Mouse (Mus musculus) kidney, postnatal 25 days (tissue): ENCODE results near the gene Slc25a23.

Experiments used
- DNase-seq, 2 experiments: peaks; one replicate each; pipeline ENCODE4 v3.0.0; 2021; ENCODE audit warnings: mixed read lengths in 2 of 2

Gene Slc25a23

DNA sequence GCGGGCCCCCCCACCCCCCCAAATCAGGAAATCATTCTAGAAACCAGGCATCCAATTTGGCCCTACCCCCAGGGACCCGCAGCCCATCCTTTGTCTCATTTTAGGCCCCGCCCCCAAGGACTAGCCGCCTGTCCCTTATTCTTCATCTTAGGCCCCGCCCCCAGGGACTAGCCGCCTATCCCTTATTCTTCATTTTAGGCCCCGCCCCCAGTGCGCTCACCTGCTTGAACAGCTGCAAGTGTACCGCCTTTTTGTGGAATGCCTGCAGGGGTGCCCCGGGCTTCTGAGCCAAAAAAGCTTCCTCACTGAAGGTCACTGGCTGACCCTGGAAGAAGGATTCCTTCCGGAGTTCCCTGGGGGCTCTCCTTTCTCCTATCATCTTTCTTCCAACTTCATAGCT lies 11.0 kb upstream of the Slc25a23 start:
- DNase-seq, result peak; percentile 68 to 78

DNA sequence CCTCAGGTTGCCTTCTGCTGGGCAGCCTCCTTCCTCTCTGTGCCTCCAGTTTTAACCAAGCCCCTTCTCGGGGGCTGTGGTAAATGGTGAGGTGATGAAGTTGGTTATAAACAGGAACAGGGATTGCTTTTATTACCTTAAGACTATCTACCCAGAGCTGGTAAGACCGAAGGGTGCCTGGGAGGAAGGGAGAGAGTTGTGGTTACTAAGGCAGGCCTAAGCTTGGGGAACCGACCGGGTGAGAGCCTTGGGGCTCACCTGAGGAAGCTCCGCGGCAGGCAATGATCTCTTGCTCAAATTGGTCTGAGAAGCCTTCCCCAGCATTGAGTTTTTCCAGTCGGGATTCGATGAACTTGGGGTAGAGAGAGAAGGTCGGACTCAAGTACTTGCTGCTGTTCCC lies 10.6 kb upstream of the Slc25a23 start:
- no peak for DNase-seq

DNA sequence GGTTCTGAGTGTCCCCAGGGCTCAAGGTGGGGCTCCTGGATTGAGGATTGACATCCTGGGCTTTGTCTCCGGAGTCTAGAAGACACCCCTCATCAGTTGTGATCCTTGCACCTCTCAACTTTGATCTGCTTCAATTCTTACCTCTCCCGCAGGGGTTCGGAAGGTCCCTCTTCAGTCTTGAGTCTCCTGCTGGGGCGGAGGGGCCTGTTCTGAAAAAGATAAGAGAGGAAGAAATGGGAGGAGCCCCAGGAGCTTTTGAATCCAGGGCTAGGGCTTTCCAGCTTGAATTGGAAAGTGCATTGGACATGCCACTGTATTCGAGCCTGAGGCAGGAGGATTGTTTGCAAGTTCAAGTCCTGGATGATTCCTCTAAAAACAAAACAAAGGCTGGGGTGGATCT lies 7.2 kb upstream of the Slc25a23 start:
- no peak for DNase-seq

DNA sequence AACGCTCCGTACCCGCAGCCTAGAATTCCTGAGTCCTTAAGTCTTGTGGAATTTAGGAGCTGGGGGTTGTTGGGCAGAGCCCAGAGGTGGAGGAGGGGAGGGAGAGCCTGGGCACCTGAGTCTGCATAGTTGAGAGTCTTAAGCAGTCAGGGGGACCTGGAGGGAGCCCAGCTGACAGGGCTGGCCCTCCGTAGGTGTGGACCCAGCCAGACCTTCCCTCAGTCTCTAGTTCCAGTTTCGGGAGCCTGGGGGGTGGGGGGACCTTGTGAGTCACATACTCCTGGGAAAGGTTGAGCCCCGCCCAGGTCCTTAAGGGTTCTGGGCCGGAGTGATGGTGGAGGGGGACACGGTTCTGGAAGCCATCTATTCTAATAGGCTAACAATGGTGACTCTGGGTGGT lies 3.4 kb upstream of the Slc25a23 start:
- DNase-seq, result peak; percentile 20 to 53

DNA sequence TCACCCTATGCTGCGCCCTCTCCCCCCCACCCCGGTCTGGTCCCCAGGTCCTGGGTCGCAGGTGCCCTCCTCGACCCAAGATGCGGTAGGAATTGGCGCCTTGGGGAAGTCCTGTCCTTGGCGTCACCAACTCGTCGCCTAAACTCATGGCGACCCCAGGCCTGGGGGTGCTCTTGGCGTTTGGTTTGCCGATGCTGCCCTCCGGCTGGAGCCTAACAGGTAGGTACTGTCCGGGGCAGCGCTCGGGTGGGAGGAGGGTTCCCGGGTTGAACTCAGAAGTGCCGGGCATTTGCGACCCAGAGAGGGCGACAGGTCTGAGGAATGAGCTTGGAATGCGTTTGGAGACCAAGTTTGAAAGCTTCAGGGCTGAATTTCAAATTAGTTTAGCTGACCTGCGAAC lies 2.9 kb upstream of the Slc25a23 start:
- peak in 1 of 2 experiments; percentile 38 for DNase-seq

DNA sequence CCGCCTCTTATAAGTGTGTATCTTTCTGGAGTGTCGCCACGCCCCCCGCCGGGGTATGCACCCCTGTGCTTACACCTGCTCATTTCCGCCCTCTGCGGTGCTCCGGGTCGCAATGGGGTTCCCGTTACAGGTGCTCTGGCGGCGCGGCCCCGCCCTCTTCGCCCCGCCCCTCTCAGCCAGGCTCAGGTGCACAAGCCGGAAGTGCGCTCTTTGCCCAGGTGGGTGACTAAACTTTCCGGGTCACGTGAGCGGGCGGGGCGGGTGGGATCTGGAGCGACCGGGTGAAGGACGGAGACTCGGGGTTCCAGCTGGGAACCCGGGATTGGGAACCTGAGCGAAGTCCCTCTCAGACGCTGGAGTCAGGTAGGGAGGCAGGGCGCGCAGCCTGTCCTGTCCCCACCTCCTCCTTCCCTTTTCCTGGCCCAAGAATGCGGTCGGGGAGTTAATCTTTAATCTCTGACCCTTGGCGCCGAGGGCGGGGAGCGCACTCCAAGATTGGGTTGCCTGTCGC lies 2.4 kb upstream of the Slc25a23 start:
- DNase-seq, result peak; percentile 85 to 94

DNA sequence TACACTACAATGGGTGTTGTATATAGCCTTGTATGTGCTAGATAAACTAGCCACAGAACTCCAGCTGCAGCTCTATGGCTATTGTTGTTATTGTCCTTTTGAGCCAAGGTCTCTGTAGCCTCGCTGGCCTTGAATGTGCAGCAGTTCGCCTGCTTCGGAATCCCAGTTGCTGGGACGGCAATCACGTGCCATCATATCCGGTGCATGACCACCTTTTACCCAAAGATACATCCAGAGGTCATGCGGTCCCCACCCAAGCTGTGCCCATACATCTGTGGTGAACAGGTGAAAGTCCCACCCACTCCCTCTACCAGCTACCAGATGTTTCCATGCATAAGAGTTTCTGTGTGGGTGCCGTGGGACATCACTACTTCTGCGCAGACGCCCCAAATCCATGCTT lies 1.4 kb upstream of the Slc25a23 start:
- no peak for DNase-seq

DNA sequence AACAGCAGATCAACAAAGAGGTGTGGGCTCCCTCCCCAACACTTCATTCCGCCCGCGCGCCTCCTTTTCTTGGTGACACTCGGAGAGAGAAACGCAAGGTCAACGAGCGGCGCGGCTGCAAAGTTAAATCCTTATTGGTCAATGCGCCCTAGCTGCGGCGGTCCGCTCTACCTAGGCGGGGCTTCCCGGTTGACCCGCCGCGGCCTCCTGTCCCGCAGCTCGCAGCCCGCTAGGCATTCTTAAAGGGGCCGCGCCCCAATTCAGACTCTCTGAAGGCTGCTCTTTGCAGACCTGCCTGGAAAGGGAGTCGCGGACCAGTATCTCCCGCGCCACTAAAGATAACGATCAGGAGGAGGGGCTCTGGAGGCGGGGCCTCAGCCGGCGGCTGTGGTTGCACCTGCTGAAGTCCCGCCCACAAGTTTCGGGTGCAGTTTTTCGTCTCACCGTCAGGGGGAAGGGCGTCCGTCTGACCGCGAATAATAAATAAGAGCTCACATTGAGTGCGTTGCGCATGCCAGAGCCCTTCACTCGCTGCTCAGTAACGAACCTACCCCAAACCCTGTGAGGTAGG lies 653 bp upstream of the Slc25a23 start:
- peak; percentile 95 to 98 for DNase-seq

DNA sequence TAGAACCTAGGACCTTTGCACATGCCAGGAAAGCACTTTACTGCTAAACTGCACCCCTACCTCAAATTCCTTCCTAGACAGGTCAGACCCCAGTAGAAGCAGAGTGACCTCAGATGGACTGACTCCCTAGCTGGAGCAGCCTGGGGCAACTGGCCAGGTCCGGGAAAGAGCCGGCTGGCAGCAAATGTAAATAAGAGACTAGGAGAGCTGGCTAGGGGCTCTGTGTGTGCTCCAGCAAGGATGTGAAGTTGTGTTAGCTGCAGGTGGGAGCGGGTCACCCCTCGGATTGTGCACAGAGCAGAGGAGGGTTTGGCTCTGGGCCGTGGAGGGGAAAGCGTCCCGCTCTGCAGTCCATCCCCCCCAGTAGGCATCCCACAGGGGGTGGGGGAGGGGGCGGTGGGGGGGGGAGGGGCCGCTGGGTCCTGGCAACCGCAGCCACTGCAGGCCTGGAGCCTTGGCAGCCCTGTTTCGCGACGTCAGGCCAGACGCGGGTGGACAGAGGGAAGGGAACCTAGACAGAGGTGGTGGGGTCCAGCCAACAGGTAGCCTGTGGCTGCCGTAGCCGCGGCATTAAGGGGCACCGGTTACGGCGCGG lies 675 bp downstream of the Slc25a23 start, which contains the start of gene Crb3:
Gene Crb3, plus strand, starts transcription at position 215 of the 595 bp plus-strand sequence.
- peak; percentile 50 to 63 for DNase-seq

DNA sequence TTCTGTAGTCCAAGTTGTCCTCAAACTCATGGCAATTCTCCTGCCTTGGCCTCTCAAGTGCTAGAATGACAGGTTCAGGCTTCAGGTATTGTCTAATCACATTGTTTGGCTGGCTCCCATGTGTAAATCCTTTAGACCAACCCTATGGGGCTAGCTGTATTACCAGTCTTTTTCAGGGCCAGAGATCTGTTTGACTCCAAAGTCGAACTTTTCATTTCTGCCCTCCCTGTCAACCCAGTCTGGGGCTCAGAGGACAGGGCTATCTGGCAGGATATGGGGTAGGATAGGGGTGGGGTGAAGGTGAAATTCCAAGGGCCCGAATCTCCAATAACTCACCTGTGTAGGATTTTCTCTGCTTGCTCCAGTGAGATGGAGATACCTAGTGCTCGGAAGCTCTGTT lies 3.4 kb downstream of the Slc25a23 start:
- DNase-seq, result no peak

DNA sequence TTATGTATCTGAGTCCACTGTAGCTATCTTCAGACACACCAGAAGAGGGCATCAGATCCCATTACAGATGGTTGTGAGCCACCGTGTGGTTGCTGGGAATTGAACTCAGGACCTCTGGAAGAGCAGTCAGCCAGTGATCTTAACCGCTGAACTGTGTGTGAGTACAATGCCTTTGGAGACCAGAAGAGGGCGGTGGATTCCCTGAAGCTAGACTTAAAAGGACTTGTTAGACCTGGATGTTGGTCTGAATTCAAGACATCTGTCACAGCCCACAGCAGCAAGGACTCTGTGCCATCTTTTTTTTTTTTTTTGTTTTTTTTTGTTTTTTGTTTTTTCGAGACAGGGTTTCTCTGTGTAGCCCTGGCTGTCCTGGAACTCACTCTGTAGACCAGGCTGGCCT lies 8.0 kb downstream of the Slc25a23 start:
- DNase-seq, result peak in 1 of 2 experiments; percentile 10

DNA sequence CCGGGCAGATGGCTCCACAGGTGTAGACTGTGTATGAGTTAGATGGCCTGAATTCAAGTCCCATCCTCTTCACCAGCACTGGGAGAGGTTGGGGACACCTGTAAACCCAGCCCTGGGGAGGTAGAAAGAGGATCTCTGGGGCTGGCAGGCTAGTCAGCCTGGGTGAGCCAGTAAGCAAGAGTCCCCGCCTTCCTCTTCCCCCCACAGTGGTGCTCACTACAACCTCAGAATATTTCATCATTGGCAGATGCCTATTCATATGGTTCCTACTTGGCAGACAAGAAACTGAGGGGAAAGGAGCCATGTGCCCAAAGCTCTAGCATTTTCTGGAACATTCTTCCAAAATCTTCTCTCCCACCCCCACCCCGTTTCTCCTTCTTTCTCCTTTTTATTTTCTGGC lies 10.8 kb downstream of the Slc25a23 start:
- DNase-seq, result no peak

DNA sequence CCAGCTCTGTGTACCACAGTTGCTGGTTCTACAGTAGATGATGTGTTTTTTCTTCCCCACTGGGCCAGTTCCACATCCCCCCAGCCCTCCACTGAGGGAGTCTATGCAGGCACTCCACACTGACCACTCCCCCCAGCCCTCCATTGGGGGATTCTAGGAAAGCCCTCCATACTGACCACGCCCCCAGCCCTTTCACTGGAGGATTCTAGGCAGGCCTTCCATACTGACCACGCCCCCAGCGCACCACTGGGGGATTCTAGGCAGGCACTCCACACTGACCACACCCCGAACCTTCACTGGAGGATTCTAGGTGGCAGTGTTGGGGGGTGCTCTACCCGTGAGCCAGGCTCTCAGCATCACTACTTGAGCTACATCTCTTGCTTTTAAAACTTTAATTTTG lies 12.3 kb downstream of the Slc25a23 start:
- no peak for DNase-seq

DNA sequence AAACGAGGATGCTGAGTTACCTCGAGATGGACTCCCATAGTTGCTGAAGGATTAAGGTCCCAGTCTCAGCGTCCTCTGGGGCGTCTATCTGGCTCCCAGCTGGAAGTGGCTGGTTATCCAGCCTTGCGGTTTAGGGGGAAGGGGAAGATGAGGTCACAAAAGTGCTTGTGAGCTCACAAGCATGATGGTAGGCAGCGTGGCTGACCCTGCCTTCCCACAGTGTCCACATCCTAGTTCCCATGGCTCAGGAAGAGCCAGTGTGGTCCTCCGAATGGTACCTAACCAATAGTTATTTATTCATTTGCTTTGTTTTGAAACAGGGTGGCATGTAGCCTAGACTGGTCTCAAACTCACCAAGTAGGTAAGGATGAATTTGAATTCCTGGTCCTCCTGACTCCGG lies 18.1 kb downstream of the Slc25a23 start, which contains the start of gene Slc25a41:
Gene Slc25a41, minus strand, starts transcription at position 101 of the 400 bp plus-strand sequence.
- no peak for DNase-seq

DNA sequence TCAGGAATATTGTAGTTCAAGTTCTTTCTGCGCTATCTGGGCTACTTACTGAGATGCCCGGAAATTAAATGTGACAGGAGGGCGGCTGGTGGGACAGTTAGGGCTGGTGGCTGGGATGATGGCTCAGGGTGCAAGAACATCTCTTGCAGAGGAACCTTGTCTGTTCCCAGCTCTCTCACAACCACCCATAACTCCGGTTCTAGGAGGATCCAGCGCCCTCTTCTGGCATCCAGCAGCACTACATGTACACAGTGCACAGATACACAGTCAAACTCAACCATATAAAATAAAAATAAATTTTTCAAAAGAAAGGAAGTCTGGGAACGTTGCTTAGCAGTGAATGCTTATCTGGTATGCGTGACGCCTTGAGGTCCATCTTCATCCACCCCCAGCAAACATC lies 20.7 kb downstream of the Slc25a23 start:
- no peak for DNase-seq

DNA sequence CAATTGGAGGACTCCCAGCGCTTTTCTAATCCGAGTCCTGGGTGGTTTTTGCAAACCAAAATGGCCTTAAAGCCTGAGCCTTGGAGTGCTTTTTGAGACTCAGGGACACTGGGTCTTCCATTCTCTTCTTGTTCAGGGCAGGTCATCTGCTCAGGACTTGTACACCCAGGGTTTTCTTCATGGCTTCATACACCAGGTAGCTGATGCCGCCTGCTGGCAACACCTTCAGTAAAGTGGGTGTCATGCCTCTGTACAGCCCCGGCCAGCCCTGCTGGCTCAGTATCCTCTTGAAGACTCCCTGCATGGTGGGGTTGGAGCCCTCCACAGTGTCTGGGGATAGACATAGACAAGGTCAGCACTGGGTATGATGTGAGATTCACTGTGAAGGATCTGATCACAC lies 26.8 kb downstream of the Slc25a23 start:
- no peak for DNase-seq

DNA sequence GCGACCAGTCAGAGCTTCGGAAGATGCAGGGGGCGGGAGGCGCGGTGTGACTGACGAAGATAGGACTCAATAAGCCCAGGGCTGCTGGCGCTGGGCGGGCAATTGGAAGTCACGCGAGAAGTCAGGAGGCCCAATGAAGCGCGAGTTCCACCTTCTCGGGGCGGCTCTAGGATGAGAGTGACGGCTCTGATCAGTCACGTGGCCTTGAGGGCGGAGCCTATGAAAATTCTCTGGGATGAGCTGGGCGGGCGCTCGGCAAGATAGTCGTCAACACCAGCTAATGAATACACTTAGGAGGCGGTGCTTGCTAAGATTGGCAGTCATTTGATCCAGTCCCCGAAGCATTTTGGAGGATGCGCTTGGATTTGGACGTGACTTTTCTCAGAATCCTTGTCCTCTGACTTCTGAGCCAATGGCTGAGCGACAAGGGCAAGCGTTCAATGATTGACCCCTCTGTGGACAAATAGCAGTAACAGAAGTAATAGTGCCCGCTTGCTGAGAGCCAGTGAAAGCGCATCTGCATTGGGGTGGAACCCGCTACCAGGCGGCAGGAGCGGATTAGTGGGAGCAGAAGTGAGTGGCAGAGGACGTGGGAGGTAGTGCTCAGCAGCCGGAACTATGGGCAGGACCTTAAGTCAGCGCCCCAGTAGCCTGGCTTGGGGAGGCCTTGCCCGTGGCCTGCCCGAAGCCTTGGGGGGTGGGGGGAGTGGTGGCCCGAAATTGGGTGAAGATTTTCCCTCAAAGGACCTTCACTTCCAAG lies 27.8 kb downstream of the Slc25a23 start:
- peak; percentile 100 for DNase-seq

DNA sequence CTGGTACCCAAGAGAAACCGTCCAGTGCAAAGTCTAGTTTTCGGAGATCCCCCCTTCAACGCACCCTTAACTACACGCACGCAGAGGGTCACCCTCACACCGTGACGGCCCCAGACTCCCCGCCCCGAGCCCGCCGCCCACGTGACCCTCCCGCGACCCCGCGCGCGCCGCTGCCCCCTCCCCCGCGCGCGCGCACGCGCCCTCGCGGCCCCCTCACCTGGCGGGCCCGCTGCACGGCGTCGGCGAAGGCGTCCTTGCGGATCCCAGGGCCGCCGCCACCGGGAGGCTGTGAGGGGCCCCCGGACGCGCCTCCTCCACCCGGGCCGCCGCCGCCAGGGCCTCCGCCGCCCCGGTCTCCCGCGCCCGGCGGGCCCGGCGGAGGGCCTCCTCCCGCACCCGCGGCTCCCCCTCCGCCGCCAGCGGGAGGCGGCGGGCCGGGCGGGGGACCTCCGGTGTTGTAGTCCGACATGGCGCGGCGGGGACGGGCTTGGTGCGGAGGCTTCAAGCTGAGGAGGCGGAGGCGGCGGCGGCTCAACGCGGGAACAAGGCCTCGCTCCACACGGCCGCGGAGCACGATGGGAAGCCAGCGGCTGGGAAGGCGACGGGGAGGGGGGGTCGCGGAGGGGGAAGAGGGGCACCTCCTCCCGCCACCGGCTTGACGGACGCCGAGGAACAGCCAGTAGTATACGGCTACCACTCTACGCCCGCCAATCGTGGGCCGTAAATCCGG lies 28.6 kb downstream of the Slc25a23 start, which contains the start of gene Khsrp:
Gene Khsrp, minus strand, starts transcription at position 592 of the 730 bp plus-strand sequence.
- DNase-seq, result peak; percentile 21 to 65

DNA sequence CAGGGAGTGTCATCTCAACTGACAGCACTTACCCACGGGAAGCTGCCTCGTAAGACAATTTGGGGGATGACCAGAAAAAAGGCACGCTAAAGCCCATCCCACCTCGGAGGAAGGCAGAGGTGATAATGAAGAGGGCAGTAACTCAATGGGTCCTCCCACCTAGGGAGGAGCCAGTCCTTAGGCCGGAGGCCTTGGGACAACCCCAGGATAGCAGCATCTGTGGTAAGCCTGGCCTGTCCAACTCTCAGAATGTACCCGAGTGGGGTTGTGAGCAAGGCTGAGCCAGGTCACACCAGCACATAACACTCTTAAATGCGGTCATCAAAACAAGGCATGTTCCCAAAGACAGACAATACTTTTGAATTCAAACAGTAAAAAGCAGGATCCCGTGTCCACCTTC lies 30.0 kb downstream of the Slc25a23 start:
- DNase-seq, result peak; percentile 18 to 56

DNA sequence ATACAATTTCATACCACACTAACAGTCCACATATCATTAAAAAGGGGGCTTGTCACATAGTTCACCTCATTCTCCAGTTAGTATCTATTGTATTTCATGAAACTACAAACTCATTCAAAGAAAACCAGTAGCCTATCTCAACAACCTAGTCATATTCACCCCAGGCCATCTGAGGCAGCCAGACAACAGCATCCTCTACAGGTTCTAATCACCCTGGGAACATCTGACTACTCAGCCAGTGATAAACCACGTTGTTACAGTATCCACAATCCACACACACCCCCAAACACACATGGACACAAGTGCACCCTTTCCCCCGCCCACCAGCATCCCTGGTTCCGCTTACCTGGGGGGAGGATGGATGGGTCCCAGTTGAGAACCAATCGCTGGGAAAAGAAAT lies 32.2 kb downstream of the Slc25a23 start:
- no peak for DNase-seq

DNA sequence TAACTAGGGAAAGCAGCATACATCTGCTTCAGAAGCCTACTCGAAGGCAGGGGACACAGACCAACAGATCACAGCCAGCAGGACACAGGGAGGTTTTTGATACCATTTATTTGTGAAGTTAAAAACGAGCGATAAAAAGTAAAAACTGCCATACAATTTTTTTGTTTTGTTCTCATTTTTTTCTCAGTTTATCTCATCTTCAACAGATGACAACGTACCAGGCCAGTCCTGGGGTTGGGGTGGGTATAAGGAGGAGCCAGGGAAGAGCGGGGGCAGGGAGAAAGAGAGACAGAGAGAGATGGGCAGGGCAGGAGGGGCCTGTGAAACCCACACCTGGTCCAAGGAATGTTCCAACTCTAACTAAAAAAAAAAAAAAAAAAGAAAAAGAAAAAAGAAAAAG lies 38.7 kb downstream of the Slc25a23 start:
- no peak for DNase-seq

DNA sequence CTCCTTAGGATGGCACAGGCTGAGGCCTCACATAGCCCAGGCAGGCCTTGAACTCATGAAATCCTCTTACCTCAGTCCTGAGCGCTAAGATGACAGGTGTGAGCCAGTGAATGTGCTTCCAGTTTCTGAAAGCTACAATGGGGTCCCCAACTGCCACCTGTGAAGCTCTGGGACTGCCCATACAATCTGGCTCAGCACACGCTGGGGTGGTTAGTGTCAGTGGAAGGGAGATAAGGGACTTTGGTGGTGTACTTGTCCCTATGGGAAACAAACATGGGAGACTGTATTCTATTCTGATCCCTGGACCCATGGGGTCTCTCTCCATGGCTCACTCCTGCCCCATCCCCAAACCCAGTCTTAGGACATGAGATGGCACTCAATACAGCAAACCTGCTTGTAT lies 40.0 kb downstream of the Slc25a23 start:
- DNase-seq, result no peak

DNA sequence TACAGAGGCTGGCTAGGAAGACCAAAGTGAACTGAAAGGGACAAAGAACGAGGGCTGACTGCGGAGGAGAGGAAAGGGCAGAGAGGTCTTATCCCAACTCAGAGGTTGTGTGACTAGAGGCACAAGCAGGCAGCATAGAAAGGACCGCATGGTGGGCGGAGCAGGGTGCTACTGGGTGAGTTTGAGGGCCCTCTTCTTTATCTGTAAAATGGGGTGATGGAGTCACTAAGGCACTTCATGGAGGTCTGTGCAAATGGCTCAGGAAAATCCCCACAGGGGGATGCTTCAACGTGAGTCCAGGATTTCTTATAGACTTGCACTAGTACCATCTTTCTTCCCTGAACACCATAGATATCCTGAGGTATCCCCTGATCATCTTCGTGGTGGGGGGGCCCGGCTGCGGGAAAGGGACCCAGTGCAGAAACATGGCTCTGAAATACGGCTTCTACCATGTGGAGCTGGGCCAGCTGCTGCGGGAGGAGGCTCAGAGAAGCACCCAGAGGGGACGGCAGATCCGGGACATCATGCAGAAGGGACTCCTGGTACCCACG lies 47.3 kb downstream of the Slc25a23 start:
- DNase-seq, result no peak
